Mouse (Mus musculus) kidney, postnatal 25 days (tissue): ENCODE data around the gene Pald1.
A peak's percentile ranks its signal among the peaks of the same experiment; 100 is the strongest.

ENCODE experiments used
- DNase-seq, 2 experiments: peaks; one replicate each; pipeline ENCODE4 v3.0.0; 2021; ENCODE audit warnings: mixed read lengths in 2 of 2

Gene Pald1

DNA sequence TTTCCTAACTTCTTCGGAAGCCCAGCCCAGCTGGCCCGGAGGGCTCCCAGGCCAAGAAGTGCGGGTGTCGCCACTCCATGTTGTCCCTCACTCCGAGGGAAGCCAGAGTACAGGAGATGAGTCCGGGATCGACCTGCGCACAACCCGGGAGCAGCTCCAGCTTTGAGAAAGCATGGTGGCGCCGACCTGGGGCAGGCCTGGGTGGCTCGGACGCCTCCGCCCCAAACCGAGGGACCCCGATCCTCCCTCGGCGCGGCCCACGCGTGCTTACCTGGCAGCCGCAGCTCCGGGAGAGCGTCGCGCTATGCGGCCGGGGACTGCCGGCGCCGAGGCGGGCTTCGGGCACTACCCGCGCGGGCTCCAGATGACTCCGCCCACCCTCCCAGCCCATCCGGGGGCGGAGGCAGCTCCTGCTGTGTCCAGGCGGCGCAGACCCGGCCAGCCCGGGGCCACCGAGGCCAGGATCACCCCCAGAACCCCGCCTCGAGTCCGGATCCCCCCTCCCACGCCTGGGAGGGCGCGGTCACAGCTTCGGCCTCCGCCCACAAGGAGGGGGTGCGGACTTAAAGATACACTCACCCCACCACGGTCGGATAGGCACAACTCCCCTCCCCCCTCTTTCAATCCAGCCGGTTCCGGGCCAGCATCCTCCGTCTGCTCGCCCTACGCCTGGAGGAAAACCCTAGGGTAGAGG lies at the start of gene Pald1:
TSS of gene Pald1 (minus strand) at position 510 of the 694 bp plus-strand sequence.
- DNase-seq: peak; percentile 79 to 92

DNA sequence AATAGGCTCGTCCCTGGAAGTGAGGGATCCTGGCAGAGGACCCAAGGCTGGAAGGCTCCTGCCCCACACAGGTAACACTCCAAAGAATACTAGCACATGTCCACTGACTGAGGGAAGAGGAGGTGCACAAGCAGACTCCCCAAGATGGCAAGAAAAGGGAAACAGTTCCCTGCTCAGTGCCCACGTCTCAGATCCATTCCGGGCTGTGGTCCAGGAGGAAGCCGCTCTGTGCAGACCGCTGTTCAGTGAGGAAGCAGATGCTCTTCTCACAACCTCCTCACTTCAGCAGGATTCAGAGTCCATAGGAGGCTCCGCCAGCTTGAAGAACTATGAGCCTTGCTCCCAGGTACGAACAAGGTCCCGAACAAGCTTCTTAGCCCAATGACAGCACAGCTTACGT lies 48.0 kb upstream of the Pald1 start:
- no peak for DNase-seq

GRCm38 (mm10) chr10:61429043-61429442 lies 45.7 kb upstream of the Pald1 start:
- DNase-seq: no peak

DNA sequence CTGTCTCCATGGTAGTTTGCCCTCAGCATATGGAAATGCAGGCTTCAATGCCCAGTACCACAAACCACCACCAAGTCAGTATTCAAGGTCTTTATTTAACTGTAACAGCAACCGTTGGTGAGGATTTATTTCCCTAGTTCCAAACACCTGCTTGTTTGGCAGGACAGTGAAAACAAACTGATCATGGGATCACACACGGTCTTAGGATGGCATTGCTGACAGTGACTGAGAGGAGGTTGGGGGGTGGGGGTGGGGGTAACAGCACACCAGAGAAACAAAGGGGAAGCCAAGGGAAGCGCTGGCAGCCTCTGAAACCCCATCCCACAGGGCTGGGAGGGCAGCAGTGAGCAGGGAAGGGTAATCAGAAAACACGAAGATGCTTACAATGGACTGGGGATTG lies 45.1 kb upstream of the Pald1 start:
- DNase-seq: no peak

- DNase-seq: no peak
Observed at GRCm38 (mm10) chr10:61427951-61428350, 44.6 kb upstream of the Pald1 start.

GRCm38 (mm10) chr10:61426251-61426757 lies 43.0 kb upstream of the Pald1 start:
- peak; percentile 52 to 74 for DNase-seq

GRCm38 (mm10) chr10:61425047-61425446 lies 41.7 kb upstream of the Pald1 start:
- DNase-seq: peak; percentile 75 to 77

DNA sequence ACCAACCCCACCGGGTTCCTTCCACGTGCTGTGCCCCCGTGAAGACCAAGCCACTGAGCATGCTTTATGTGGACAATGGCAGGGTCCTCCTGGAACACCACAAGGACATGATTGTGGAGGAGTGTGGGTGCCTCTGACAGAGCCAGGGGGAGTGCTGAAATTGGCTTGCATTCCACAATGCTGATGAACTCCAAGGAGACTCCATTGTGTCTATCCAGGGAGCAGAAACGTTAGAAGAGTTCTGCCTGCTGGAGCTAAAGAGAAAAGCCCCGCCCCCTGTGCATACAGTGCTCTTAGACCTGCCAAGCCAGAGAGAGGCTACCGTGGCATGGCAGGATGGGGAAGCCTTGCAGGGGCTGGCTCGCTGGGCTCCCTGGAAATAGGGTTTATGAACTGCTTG lies 41.2 kb upstream of the Pald1 start:
- no peak for DNase-seq

- peak; percentile 74 to 75 for DNase-seq
Observed at GRCm38 (mm10) chr10:61423289-61423688, 40.0 kb upstream of the Pald1 start.

DNA sequence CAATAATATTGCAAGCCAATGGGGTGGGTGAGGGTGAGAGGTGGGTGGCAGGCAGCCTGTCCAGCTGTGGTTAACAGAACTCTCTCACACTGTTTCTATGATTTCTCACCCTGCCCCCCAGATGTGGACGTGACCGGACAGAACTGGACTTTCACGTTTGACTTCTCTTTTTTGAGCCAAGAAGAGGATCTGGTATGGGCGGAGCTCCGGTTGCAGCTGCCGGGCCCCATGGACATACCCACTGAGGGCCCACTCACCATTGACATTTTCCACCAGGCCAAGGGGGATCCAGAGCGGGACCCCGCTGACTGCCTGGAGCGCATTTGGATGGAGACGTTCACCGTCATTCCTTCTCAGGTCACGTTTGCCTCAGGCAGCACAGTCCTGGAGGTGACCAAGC lies 39.5 kb upstream of the Pald1 start:
- DNase-seq: no peak

- no peak for DNase-seq
Observed at GRCm38 (mm10) chr10:61420011-61420410, 36.7 kb upstream of the Pald1 start.

DNA sequence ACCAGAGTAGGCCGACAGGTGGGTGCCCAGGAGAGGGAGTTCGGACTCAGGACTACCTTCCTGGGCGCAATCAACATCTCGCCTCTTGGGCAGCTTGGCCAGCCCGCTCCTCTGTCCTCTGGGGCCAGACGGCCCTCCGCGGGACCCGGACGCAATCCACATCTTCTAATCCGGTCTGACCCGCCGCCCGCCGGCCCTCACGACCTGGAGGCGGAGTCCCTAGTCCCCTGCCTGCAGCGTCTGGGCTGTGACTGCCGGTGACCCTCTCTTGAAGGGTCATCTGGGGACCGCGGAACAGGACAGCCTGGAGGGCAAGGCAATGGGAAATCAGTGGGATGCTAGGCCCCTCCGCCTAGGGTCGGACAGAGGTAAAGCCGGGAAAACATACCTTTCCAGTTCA lies 35.8 kb upstream of the Pald1 start:
- peak in 1 of 2 experiments; percentile 52 for DNase-seq

DNA sequence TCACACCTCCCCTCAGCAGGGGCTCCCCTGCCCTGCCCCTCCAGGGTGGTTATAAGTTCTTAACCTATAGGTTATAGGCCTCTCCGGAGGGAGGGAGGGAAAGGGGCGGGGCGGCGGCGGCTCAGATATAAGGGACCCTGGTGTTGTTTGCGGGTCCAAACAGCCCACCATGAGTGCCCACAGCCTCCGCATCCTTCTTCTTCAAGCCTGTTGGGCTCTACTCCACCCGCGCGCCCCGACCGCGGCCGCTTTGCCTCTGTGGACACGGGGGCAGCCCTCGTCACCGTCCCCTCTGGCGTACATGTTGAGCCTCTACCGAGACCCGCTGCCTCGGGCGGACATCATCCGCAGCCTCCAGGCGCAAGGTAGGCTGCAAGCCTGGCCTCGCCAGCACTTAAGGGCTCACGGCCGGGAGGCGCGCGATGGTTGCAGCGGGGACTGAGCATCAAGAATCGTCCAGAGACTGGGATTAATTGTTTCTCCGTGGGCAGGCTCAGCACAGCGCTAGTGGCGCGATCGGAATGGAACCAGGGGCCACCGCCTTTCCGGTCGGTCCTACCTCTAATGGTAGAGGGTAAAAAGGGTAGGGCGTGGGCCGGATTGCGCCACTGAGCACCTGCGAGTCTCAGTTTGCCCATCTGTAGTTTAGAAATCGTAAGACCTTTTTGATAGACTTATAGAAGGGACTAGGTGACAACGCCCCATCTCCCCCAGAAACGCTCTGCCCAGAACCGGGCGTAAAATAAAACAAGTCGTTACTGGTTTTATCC lies 35.0 kb upstream of the Pald1 start:
- DNase-seq: no peak

DNA sequence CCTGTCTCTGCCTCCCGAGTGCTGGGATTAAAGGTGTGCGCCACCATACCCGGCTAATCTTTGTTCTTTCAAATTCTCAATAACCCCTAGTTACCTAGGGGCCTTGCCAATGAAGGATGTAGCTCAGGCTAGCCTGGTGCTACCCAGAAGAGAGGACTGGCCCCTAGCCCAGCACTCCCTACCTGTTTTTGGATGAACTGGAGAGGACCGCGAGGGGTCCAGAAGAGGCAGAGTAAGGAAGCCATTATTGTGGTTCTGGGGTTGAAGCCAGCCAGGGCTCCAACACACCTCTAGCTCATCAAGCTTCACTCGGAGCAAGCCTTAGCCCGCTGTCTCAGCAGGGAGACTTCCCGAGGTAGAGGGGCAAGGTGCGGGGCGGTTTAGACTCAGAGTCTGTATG lies 34.3 kb upstream of the Pald1 start, which contains the start of gene Nodal:
TSS of gene Nodal (plus strand) at position 301 of the 400 bp plus-strand sequence.
- no peak for DNase-seq

DNA sequence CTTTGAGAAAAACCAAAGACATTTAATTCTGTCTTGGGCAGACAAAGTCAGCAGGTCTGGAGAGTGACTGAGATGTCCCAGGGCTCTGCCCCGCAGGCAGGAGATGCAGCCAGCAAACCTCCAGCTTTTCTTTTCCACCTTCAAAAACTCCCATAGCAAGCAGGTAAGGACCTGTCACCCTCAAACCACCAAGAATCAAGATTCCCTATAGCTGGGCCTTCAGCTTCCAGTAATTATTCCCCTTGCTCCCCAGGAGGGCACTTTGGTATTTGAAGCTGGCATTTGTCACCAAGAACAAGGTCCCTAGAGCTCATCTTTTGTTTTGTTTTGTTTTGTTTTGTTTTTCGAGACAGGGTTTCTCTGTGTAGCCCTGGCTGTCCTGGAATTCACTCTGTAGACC lies 33.7 kb upstream of the Pald1 start:
- no peak for DNase-seq

DNA sequence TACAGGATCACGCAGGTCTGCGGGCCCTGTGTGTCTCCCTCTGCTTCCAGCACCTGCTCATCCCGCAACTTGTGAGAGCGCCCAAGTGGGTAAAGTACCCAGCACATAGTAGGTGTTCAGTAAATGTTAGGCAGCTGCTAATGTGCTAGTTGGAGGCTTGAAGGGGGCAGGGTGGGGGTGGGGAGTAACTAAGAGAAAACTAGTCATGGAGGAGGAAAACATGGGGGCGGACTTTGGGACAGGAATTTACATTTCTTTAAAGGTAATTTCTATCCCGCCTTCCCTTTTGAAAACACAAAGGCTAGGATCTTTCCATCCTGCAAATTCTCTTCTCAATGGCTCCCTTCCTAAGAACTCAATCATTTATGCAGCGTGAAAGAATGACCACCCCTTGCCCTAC lies 33.2 kb upstream of the Pald1 start:
- no peak for DNase-seq

GRCm38 (mm10) chr10:61415890-61416289 lies 32.6 kb upstream of the Pald1 start:
- DNase-seq: no peak

- no peak for DNase-seq
Observed at GRCm38 (mm10) chr10:61415240-61415639, 31.9 kb upstream of the Pald1 start.

GRCm38 (mm10) chr10:61412910-61413625 lies 29.7 kb upstream of the Pald1 start:
- DNase-seq: no peak

GRCm38 (mm10) chr10:61410193-61410592 lies 26.9 kb upstream of the Pald1 start:
- DNase-seq: no peak

GRCm38 (mm10) chr10:61409776-61410175 lies 26.4 kb upstream of the Pald1 start:
- no peak for DNase-seq

GRCm38 (mm10) chr10:61405958-61406357 lies 22.6 kb upstream of the Pald1 start:
- DNase-seq: no peak

- no peak for DNase-seq
Observed at GRCm38 (mm10) chr10:61402911-61403310, 19.6 kb upstream of the Pald1 start.
